Mouse (Mus musculus): Measurements from ENCODE around the gene Atxn1.

Atxn1 gene

DNA sequence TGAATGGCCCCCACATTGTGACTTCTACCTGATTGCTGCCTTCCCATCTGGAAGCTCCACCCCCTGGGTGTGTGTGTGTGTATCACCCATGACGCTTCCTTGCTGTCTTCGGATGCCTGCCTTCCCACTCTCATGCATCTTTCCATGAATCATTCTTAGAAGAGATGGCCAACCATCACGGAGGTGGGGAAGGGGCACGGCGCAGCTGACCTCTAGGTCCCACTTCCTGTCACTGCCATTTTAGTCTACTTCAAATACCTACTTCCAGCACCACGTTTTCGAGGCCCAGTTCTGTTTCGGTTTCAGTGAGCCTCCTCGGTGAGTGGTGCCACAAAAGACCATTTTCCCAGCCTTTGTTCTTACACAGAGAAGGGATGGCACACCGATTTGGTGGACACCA lies 99.2 kb downstream of the Atxn1 start:
- DNase-seq (ENCODE audit: low read depth, low spot score), result no peak

DNA sequence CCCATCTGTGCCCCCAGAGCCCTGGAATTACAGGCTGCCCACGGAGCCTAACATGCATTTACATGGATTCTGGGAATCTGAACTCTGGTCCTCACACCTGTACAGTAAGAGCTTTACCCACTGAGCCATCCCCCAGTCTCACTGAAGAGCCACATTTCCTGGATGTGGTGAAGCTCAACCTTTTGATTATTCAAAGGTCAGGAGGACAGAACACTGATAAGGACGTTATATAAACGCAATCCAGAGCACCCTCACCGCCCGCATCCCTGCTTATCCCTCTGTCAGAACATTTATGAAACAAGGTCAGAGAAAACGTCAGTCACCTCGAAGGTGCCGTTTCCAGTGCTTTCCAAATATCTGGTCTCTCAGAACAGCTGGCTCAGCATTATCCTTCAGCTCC lies 101.0 kb downstream of the Atxn1 start:
- no peak for DNase-seq (ENCODE audit: low read depth, low spot score)

DNA sequence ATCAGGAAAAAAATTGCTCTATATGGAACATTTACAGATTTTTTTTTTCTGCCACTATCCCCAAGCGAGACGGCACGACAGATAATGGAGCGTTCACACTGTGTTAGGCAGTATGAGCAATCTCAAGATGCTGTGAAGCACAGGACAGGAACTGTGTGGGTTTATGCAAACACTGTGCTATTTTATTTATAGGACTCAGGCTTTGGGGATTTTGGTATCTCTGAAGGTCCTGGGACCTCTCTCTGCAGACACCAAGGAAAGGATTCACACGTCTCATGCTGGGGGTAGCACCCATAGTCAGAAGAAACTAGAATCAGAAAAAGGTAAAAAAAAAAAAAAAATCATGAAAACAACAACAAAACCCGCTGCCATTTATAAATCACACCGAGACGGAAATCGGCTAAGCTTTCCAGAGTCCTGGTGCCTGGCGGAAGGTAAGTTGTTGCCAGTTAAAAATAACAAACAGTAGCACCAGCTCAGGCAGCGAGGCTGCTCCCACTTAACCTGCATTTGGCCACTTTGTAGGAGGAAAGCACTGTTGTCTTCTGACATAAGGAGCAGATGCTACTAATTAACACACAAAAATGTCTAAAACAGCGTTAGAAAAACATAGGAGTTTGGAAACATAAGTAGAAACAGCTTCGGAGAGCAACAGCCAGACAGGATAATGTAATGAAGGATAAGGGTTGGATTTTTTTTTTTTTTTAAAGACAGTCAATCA lies 102.8 kb downstream of the Atxn1 start:
- DNase-seq (ENCODE audit: low read depth, low spot score), result no peak

DNA sequence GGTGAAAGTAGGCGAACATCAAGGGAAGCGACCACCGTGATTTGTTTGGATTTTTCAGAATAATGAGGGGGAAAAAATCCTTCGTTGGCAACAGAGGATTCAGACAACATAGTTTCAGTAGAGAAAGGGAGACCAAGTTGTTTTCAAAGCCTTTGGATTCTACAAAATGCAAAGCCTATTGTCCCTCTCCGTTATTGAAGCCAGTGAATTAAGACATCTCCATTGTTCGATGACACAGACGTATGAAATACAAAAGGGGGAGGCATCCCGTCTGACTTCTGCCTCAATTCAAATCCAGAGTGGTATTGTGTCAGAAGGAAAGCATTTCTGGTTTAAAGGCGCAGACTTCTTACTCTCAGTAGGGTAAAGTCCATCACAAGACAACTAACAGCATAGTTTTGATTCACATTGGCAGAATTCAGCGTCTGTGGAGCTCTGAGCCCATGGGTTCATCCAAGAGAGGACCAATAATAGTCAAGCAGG lies 103.7 kb downstream of the Atxn1 start:
- no peak for DNase-seq (ENCODE audit: low read depth, low spot score)

- no peak for DNase-seq (ENCODE audit: low read depth, low spot score)
Measured at GRCm38 (mm10) chr13:45859081-45859709, 105.6 kb downstream of the Atxn1 start.

- DNase-seq (ENCODE audit: low read depth, low spot score), result no peak
Measured at GRCm38 (mm10) chr13:45857416-45857815, 107.4 kb downstream of the Atxn1 start.

DNA sequence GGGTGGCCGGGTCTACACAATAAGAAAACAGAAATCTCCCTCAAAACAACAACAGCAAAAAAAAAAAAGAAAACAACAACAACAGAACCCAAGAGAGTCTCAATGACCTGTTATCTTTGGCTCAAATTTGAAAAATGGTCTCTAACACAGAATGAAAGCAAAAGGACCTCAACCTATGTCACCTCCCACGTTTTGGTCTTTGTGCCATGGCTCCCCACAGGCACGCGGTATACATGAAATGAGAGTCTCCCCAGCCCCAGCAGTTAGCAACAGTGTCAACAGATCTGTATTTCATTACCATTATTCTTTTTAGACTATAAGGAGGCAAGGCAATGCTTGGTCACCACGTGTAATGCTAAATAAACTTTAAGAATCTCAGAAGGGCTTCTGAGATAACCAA lies 110.3 kb downstream of the Atxn1 start:
- no peak for DNase-seq (ENCODE audit: low read depth, low spot score)

- no peak for DNase-seq (ENCODE audit: low read depth, low spot score)
Measured at GRCm38 (mm10) chr13:45853691-45854090, 111.1 kb downstream of the Atxn1 start.

- DNase-seq (ENCODE audit: low read depth, low spot score), result peak; percentile 33
Measured at GRCm38 (mm10) chr13:45852288-45852687, 112.5 kb downstream of the Atxn1 start.

GRCm38 (mm10) chr13:45851746-45852145 lies 113.1 kb downstream of the Atxn1 start:
- no peak for DNase-seq (ENCODE audit: low read depth, low spot score)

DNA sequence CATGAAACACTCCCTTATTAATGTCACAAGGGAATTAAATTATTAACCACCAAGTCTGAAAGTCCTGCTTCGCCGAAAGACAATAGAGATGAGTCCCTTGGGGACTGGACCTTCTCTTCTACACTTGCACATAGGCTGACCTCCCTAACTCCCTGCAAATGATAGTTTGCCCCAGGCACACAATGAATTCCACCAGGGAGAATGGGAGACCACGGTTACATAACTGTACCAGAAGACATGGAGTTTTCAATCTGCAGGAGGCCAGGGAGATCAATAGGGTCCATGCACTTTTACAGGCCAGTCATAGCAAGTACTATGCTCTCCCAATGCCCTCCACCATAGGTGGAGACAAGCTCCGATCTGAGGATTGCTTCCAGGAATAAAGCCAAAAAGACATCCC lies 113.7 kb downstream of the Atxn1 start:
- DNase-seq (ENCODE audit: low read depth, low spot score), result no peak

- DNase-seq (ENCODE audit: low read depth, low spot score), result no peak
Measured at GRCm38 (mm10) chr13:45850181-45850974, 114.4 kb downstream of the Atxn1 start.

- DNase-seq (ENCODE audit: low read depth, low spot score), result no peak
Measured at GRCm38 (mm10) chr13:45849145-45850023, 115.4 kb downstream of the Atxn1 start.

GRCm38 (mm10) chr13:45842511-45843055 lies 122.2 kb downstream of the Atxn1 start:
- DNase-seq (ENCODE audit: low read depth, low spot score), result no peak

GRCm38 (mm10) chr13:45839901-45840300 lies 124.9 kb downstream of the Atxn1 start:
- DNase-seq (ENCODE audit: low read depth, low spot score), result peak; percentile 65

GRCm38 (mm10) chr13:45837609-45838220 lies 127.1 kb downstream of the Atxn1 start:
- peak; percentile 82 for DNase-seq (ENCODE audit: low read depth, low spot score)

DNA sequence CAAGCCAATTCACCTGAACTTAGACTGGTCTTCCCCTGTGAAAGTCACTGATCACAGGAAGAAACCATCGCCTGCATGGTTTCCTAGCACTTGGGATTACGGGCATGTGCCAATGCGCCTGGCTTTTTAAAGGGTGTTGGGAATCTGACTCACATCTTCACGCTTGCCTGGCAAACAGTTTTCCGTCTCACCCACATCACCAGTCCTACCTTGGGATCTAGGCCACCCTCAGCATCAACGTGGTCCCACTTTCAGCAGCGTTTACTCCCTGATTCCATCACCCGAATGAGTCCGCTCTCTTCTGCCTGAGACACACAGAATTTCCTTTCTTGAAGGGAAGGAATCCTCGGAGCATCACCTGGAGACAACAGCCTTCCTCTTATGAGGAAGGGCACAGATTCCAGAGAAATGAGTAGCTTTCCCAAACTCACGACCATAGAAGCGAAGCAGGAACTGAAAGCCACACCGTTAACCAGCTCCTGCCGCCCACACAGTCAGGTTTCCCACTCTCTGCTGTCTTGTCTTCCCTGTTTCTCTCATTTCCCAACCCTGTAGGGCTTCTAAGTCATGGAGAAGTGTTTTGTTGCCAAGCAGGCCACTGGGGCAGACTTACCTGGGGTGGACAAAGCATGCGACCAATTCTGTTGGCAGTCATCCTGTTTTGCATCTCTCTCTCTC lies 128.3 kb downstream of the Atxn1 start:
- no peak for DNase-seq (ENCODE audit: low read depth, low spot score)

GRCm38 (mm10) chr13:45834300-45834699 lies 130.5 kb downstream of the Atxn1 start:
- no peak for DNase-seq (ENCODE audit: low read depth, low spot score)

- DNase-seq (ENCODE audit: low read depth, low spot score), result no peak
Measured at GRCm38 (mm10) chr13:45832695-45833350, 132.0 kb downstream of the Atxn1 start.
